Mouse (Mus musculus) small intestine, adult 2 months (tissue): ENCODE measurements around the gene Rtp3.
A peak's percentile ranks its signal among the peaks of the same experiment; 100 is the strongest.

Source experiments
- CTCF ChIP-seq: fragments of 200-500 bp; IDR thresholded peaks from 2 replicates; pipeline ENCODE4 v1.5.1; 2012; ENCODE audit warnings: low read depth, mild to moderate bottlenecking, control low read depth, inconsistent platforms, low read length, moderate library complexity, mixed read lengths; ENCODE audit not compliant: insufficient replicate concordance, insufficient read length; ENCODE audit errors: extremely low read depth
- POLR2A ChIP-seq: fragments of 200-500 bp; IDR thresholded peaks from 2 replicates; pipeline ENCODE4 v1.6.1; 2012; ENCODE audit warnings: low read depth, mild to moderate bottlenecking, control low read depth, inconsistent platforms, low read length, moderate library complexity

- TF ChIP-seq CTCF (peak; percentile 37; the same call in 1 of the 2 replicates), POLR2A (no peak)
Measured at GRCm38 (mm10) chr9:110953550-110954461, 36.6 kb downstream of the Rtp3 start.
